Mouse (Mus musculus): ENCODE measurements around the gene Ripk3.

Ripk3 gene

DNA sequence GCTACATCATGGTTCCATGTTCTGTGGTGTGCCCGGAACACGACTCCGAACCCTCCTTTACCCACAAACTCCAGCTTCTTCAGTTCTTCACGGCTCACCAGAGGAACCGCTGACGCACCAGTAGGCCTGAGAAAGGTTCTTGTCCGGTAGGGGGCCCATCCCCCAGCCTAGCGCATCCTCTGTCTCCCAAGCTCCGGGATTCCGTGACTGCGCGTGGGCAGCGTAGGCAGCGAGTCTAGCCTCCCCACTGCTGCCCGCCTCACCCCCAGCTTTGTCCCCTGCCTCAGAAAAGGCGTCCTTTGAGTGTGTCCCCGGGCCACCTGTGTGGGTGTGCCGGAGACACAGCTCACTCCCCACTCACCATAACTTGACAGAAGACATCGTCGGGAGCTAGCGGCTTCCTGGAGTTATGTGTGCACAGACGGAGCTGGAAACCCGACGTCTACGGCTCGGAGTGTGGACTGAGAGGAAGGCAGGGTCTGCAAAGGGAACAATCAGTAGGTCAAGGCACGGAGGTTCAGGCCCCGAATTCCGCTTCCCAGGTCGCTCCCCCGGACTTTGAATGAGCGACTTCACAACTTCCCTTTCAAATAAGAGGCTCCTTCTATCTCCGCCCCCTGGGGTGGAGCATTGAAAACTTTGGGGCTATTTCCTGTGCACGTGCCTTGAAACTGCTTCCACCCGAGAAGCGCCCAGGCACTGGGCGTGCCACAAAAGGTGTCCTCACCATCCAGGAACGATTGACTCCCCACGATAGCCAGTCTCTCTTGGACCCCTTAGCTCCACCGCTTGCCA, at the start of gene Ripk3:
Gene Ripk3, minus strand, starts transcription at position 610 of the 795 bp plus-strand sequence.
- DNase-seq: peak in 1 of 2 experiments; percentile 9

GRCm38 (mm10) chr14:55838312-55838711, 49.6 kb upstream of the Ripk3 start:
- DNase-seq: no peak

DNA sequence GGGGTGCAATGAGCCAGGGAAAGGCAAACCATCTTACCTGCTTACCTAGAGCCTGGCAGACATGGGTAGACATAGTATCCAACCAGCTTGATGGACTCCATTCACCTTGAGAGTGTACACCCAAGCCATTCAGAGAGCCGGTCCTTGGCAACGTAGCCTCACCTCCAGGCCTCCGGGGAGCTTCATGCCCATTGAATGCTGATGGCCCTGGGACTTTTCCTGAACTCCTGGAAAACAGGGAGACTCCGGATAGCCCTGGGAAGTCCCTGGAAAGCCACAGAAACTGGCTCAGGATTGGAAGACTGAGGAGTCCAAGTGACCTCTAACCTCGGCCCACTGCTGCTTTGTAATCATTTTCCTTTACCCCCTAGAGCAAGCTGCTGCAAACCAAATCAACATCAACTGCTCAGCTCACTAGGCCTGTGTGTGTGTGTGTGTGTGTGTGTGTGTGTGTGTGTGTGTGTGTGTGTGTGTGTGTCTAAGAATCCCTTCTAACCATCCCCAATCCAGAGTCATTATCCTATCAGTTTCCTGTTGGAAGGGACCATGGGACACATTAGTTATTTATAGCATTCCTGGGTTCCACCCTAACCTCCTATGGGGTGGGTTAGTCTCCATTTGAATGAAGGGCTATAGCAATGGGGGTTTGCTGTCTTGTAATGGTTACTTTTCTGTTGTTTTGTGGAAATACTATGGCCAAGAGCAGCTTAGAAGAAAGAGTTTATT, 46.3 kb upstream of the Ripk3 start:
- no peak for DNase-seq

- no peak for DNase-seq
These were observed 44.5 kb upstream of the Ripk3 start for GRCm38 (mm10) chr14:55833126-55833525.

GRCm38 (mm10) chr14:55830331-55830730, 41.7 kb upstream of the Ripk3 start:
- no peak for DNase-seq

DNA sequence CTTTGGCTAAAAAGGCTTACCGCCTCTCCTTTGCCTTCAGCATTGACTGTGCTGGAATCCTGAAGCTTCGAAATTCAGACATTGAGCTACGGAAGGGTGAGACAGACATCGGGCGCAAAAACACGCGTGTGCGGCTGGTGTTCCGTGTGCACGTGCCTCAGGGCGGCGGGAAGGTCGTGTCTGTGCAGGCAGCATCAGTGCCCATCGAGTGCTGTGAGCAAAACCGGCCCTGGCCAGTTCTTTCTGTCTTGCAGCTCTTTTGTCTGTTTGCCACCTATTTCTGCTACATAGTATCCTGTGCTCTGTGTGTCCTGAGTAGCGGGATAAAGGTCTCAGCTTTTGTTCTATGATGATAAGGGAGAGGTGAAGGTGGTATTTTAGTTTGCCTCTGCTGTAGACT, 41.2 kb upstream of the Ripk3 start:
- DNase-seq: no peak

DNA sequence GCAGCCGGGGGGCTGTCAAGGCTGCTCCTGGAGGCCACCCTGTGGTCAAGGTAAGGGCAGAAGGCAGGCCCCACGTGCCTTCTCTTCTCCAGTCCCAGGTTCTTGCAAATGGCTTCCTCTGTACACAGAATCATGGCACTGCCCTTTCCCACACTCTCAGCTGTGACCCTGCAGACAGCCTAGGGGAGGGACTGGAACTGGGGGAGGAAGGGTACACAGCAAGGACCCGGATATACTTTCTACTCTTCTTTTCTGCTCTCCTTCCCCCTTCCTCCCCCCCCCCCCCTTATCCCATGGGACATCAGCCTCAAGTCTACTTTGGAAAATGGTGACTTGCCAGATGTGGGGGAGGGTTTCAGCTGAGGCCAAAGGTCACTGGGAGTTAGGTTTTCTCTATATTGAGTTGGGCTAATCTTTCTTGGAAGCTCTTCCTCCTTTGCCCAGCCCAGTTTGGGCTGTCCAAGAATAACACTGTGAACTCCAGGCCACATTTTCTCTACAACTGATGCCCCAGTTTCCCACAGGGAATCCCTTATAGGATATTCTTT, 40.1 kb upstream of the Ripk3 start:
- no peak for DNase-seq

DNA sequence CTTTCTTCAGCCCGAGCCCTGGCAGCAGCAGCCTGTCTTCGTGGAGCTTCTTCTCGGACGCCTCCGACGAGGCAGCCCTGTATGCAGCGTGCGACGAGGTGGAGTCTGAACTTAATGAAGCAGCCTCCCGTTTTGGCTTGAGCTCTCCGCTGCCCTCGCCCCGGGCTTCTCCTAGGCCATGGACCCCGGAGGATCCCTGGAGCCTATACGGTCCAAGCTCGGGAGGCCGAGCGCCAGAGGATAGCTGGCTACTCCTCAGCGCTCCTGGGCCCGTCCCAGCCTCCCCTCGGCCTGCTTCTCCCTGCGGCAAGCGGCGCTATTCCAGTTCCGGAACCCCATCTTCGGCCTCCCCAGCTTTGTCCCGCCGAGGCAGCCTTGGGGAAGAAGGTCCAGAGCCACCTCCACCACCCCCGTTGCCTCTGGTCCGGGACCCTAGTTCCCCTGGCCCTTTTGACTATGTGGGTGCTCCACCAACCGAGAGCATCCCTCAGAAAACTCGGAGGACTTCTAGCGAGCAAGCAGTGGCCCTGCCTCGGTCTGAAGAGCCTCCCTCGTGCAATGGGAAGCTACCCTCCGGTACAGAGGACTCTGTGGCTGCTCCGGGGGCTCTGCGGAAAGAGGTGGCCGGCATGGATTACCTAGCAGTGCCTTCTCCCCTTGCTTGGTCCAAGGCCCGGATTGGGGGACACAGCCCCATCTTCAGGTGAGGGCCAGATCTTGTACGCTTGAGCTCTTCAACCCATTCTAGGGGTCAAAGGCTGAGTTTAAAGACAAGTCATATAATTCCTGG, 38.1 kb upstream of the Ripk3 start:
- DNase-seq: peak; percentile 55 to 57

- DNase-seq: peak; percentile 49
These were observed 37.5 kb upstream of the Ripk3 start for GRCm38 (mm10) chr14:55826142-55826541.

DNA sequence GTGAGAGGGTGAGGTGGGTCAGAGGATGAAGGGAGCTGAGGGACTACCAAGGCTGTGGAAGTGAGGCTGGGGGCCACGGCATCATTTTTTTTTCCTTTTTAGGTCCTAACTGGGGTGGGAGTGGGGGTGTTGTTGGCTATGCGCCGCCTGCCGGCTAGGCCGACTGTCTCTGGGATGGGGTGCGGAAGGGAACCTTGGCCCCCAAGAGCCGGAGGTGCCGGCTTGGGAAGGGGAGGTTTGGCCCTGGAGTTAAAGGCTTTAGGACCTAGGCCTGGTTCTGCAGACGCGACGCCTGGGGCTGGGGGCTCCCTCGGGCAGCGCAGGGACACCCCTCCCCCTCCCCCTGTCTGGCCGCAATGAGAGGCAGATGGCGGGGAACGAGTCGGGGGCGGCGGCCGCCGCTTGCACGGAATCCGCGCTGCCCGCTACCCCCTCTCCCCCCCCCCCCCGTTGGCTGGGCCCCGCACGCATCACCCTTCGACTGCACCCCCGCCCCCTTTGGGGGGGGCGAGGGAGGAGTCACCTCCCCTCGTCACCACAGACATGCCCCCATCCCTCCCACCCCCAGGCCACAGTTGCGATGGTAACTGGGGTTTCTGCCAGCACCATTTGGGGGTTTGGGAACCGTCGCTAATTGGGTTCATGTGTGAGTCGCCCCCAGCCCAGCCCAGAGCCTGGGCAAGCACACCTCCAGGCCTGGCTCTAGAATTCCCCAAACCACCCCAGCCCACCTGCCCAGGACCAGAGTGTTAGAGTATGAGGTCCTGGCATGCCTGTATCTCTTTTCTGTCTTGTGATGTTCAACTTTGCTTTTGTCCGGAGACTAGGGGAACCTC, 36.8 kb upstream of the Ripk3 start:
- DNase-seq: peak; percentile 82 to 85

DNA sequence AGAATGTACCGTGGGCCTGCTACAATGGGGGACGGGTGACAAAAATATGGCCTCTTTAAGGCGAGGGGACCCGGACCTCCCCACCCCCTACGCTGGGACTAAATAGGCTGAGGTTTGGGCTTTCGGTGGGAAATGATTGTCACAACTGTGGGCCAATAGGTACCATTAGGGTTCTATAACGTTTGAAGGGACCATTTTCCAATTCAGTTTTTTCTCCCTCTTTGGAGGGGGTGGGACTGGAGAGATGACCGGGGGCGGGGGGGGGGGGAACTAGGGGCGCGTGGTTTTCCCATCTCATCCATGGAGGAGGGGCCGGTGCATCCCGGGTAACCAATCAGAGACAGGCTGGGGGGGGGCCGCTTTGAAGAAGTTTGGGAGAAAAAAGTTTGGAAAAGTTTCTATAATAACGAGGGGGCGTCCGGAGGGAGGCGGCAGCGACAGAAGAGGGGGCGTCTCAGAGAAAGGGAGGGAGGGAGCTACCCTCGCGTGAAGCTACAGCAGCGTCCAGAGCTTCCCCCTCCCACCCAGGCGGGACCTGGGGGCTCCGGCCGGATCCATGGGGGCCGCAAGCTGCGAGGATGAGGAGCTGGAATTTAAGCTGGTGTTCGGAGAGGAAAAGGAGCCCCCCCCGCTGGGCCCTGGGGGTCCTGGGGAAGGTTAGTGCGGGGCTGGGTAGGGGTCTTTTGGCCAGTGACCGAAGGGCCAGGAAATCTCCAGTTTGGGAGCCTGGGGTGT, 36.0 kb upstream of the Ripk3 start:
- peak; percentile 53 to 62 for DNase-seq

DNA sequence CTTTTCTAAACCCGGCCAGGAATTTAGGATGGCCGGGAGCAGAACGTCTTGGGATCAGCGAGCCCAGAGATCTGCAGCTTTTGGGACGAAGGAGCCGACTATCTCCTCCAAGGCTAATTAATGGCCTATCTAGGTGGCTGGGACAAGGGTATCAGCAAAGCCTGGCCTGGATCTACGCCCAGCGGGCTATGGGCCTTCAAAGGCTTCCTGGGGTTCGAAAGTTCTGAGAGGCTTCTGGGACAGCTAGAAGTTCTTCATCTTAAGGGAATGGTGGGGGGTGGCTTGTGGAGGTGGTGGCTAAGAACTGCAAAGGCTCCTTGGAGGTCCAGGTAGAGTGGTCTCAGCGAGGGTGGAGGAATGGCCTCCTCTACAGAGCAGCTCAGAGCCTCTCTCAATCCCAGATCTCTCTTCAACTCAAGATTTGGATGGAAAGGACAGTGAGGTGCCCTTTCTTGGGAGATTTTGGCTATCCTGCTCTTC, 35.4 kb upstream of the Ripk3 start:
- peak; percentile 59 for DNase-seq

- DNase-seq: peak; percentile 87 to 88
These were observed 34.5 kb upstream of the Ripk3 start, which contains the start of gene Nfatc4 for GRCm38 (mm10) chr14:55822991-55823762. Gene Nfatc4 (plus strand): TSS chr14:55823144.

- DNase-seq: peak; percentile 90 to 93
These were observed 33.8 kb upstream of the Ripk3 start for GRCm38 (mm10) chr14:55822435-55822990.

DNA sequence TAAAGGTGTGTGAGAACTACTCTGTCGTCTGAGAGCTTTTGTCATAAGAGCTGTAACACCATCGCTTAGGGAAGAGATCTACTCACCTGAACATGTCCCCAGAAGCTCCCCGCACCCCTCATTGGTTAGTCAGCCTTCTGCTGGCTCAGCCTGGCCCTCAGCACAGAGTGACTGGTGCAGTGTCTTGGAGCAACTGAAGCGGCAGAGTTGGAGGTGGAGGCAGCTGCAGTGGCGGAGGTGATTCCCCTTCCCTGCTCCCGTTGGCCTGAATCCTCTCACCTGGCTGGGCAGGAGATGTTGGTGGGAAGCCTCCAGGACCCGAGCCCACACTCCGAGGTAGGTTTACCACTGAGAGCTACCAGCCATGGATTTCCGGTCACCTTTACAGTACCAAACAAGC, 31.9 kb upstream of the Ripk3 start:
- DNase-seq: peak in 1 of 2 experiments; percentile 1

- DNase-seq: peak in 1 of 2 experiments; percentile 4
These were observed 31.3 kb upstream of the Ripk3 start for GRCm38 (mm10) chr14:55819845-55820405.

DNA sequence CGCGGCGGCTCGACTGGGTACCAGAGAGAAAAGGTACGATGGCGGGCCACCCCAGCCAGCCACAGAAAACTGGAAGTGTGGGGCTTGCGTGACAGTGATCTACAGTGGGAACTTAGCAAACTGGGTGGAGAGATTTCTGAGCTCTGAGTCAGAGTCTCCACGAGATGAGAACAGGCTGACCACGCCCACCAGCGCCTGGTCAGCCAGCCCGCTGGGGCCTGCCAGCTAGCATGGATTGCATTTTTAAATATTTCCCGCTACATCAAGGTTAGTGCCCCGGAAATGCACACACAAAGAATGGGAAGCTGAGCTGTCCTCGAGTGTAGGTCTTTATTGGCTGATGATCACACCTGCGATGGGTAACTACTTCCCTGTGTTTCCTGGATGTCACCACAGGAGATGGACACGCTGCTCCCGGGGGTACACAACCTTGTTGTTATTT, 26.7 kb upstream of the Ripk3 start:
- peak; percentile 65 to 75 for DNase-seq

DNA sequence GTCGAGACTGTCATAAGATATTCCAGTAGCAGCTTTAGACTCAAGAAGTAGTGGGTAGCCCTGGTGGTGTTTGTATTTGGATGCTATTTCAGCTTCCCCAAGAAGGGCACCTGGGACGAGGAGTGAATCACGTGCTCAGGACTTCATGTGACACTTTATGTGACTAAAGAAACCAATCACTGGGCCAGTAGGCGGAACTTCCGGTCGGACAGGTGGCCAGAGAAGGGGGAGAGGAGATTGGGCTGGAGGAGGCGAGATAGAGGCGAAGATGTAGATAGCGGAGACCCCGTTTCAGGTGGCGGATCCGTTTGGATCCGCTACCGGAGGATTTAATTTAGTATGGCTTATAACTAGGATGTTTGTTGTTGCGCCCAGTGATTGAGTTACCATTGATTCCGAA, 26.2 kb upstream of the Ripk3 start:
- DNase-seq: peak; percentile 92 to 93

Measured in cerebellum, postnatal 10 days (tissue).